Comparison of ENCODE assay signal across 23 mouse cellular contexts in the genomic region with DNA sequence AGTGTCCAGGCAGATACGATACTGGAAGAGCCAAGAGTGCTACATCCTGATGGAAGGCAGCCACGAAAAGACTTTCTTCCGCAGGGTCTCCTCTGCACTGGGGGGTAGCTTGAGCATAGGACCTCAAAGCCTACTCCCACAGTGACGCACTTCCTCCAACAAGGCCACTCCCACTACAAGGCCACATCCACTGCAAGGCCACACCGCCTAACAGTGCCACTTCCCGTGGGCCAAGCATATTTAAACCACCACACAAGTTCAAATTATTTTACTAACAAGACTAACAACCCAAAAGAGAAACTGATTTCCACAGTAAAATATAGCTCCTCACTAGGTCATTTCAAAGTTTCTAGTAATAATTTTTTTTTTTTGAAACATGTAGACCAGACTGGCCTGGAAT. TPM values are rescaled to one million over a fixed set of nuclear protein-coding genes. Genes with fewer than 3 reads are reported as not detected.
DNase-seq lines count a peak whose midpoint lies in the region; ATAC-seq and TF ChIP-seq lines count a peak whose summit lies in the region.
"Had no signal": no experiment of that assay in that cellular context is flagged by ENCODE, and none has a peak within 500 bp of the region (broad histone marks: within the 10 kb centered on the region; RNA-seq: fewer than 3 reads in every experiment).

No protein-coding gene starts in this region.

- intact Hi-C loops in heart, postnatal 36 days (cut with DNase I) = no loop called here

- no peak for TF ChIP-seq CTCF in thymus, adult 2 months (IDR thresholded peaks at IDR 0.05; ENCODE audit: borderline replicate concordance, control insufficient read depth, extremely low read depth, insufficient read depth, low read length, poor library complexity)

- H3K27me3 ChIP-seq in heart, embryonic 11.5 days (ENCODE audit: control insufficient read depth, insufficient read depth, low read length) = no peaks in the 10 kb centered on the region
- H3K27me3 ChIP-seq in thymus, adult 2 months (ENCODE audit: control insufficient read depth, insufficient read depth, low read length) = no peaks in the 10 kb centered on the region
- H3K27me3 ChIP-seq: embryonic facial prominence, embryonic 12.5 days; forebrain, embryonic 13.5 days; hindbrain, embryonic 13.5 days; intestine, embryonic 15.5 days; limb, embryonic 13.5 days; liver, embryonic 13.5 days; Patski had no signal

- H3K36me3 ChIP-seq in heart, embryonic 11.5 days (ENCODE audit: control insufficient read depth, insufficient read depth, low read length) = no peaks in the 10 kb centered on the region
- no peaks in the 10 kb centered on the region for H3K36me3 ChIP-seq in thymus, adult 2 months (ENCODE audit: control insufficient read depth, insufficient read depth, low read length)
- H3K36me3 ChIP-seq: embryonic facial prominence, embryonic 12.5 days; hindbrain, embryonic 13.5 days; intestine, embryonic 15.5 days; limb, embryonic 13.5 days; liver, embryonic 13.5 days had no signal

- DNase-seq in heart, postnatal 36 days = no peak
- DNase-seq in thymus, adult 2 months = no peak
- DNase-seq in thymus, postnatal 10 days (ENCODE audit: low spot score in 2 of 2) = no peak
- peak; percentile 42 for DNase-seq in T-cell, adult 2 months (ENCODE audit: low spot score)
- peak; percentile 33 for DNase-seq in thymus, postnatal 4 days
- no peak for DNase-seq in frontal cortex, postnatal 36 days (ENCODE audit: low spot score in 2 of 2)
- DNase-seq: adrenal gland, postnatal 14 days; cerebellum, postnatal 10 days; gastrocnemius, postnatal 36 days; liver, embryonic 13.5 days; lung, embryonic 14.5 days; lung, postnatal 4 days; right cerebral cortex, postnatal 25 days had no signal

- 90% methylated on average over 6 of the region's 6 CpGs for WGBS in heart, embryonic 11.5 days (ENCODE audit: insufficient replicate concordance)
- WGBS in thymus, adult 2 months = 78% methylated on average over 6 of the region's 6 CpGs

- no peak for TF ChIP-seq POLR2A in thymus, adult 2 months (IDR thresholded peaks at IDR 0.05; ENCODE audit: control insufficient read depth, extremely low read depth, insufficient read depth, low read length, poor library complexity)

- H3K27ac ChIP-seq in heart, embryonic 11.5 days (ENCODE audit: low read depth, low read length) = peak overlapping the region; percentile 63; the same call in 1 of the 2 replicates
- peak overlapping the region; percentile 95 for H3K27ac ChIP-seq in thymus, adult 2 months (ENCODE audit: control insufficient read depth, insufficient read depth, low read length)
- H3K27ac ChIP-seq: embryonic facial prominence, embryonic 12.5 days; forebrain, embryonic 13.5 days; hindbrain, embryonic 13.5 days; intestine, embryonic 15.5 days; limb, embryonic 13.5 days; liver, embryonic 13.5 days; stomach, postnatal 0 days had no signal

- no peak for ATAC-seq in heart, embryonic 11.5 days (replicated peaks; ENCODE audit: insufficient number of reproducible peaks, low FRiP score, low TSS enrichment)
- ATAC-seq: forebrain, embryonic 13.5 days; intestine, embryonic 15.5 days; midbrain, embryonic 16.5 days had no signal

- H3K9me3 ChIP-seq in heart, embryonic 11.5 days (replicated peaks; ENCODE audit: control insufficient read depth, low read length) = no peaks in the 10 kb centered on the region
- H3K9me3 ChIP-seq: embryonic facial prominence, embryonic 12.5 days; forebrain, embryonic 13.5 days; hindbrain, embryonic 13.5 days; intestine, embryonic 15.5 days; limb, embryonic 13.5 days; liver, embryonic 13.5 days had no signal

- no peak overlapping the region for H3K4me3 ChIP-seq in heart, embryonic 11.5 days (ENCODE audit: low read depth, low read length)
- H3K4me3 ChIP-seq in thymus, adult 2 months (ENCODE audit: control insufficient read depth, insufficient read depth, low read length) = no peak overlapping the region
- H3K4me3 ChIP-seq: embryonic facial prominence, embryonic 12.5 days; erythroblast, embryonic 14.5 days; forebrain, embryonic 13.5 days; hindbrain, embryonic 13.5 days; intestine, embryonic 15.5 days; limb, embryonic 13.5 days; liver, embryonic 13.5 days had no signal

- H3K4me1 ChIP-seq in heart, embryonic 11.5 days (ENCODE audit: control insufficient read depth, insufficient read depth, low read length) = no peaks in the 10 kb centered on the region
- H3K4me1 ChIP-seq in thymus, adult 2 months (replicated peaks; ENCODE audit: control insufficient read depth, insufficient read depth, low read length) = peaks cover 44% of the 10 kb centered on the region
- H3K4me1 ChIP-seq: embryonic facial prominence, embryonic 12.5 days; hindbrain, embryonic 13.5 days; intestine, embryonic 15.5 days; liver, embryonic 13.5 days had no signal

- H3K4me2 ChIP-seq in heart, embryonic 11.5 days = no peak overlapping the region
- H3K4me2 ChIP-seq: embryonic facial prominence, embryonic 12.5 days; forebrain, embryonic 13.5 days; hindbrain, embryonic 13.5 days; intestine, embryonic 15.5 days; limb, embryonic 13.5 days; liver, embryonic 13.5 days; lung, embryonic 14.5 days had no signal

- no peak overlapping the region for H3K9ac ChIP-seq in heart, embryonic 11.5 days (ENCODE audit: low read depth, low read length)
- H3K9ac ChIP-seq: embryonic facial prominence, embryonic 12.5 days; forebrain, embryonic 13.5 days; hindbrain, embryonic 13.5 days; intestine, embryonic 15.5 days; limb, embryonic 13.5 days; liver, embryonic 13.5 days; lung, embryonic 14.5 days had no signal

RNA-seq across cellular contexts. Expression of a gene that starts 28.8 kb away (rescaled TPM):
- 4.9 and 5.2 TPM in 2 replicates for polyA plus RNA-seq in heart, embryonic 11.5 days (2014; fragmentation: Nextera tagmentation; extraction: Ambion mirVana)
- total RNA-seq in heart, postnatal 36 days (2021) = 10 to 100 TPM; 14.1 to 16.5 TPM
- polyA plus RNA-seq in thymus, adult 2 months (2012; rRNA removed) = 355 and 394 TPM in 2 replicates

RNA-seq across cellular contexts. Expression of a gene that starts 35.9 kb away (rescaled TPM):
- 6.8 and 7.3 TPM in 2 replicates for polyA plus RNA-seq in heart, embryonic 11.5 days (2014; fragmentation: Nextera tagmentation; extraction: Ambion mirVana)
- total RNA-seq in heart, postnatal 36 days (2021) = 1 to 10 TPM; 2.3 to 5.3 TPM
- polyA plus RNA-seq in thymus, adult 2 months (2012; rRNA removed) = 6.5 and 8.1 TPM in 2 replicates
- polyA plus RNA-seq: erythroblast, embryonic 14.5 days had no signal

Comparison
In these comparisons a context has a peak if more than half of its experiments do, and no peak if none do; other contexts are left out.
1. DNase-seq: peak in T-cell, adult 2 months (single experiment) and thymus, postnatal 4 days (single experiment); none in heart, postnatal 36 days (0 of 2), thymus, adult 2 months (single experiment), thymus, postnatal 10 days (0 of 2) and frontal cortex, postnatal 36 days (0 of 2).
2. RNA of a gene that starts 28.8 kb away (polyA plus RNA-seq): 355 to 394 TPM in thymus, adult 2 months; 4.9 to 5.2 TPM in heart, embryonic 11.5 days; every median in the first group is over 10 times any median in the second.